Mouse (Mus musculus): Measurements from ENCODE around the gene Gdap1l1.
"Not testable (repeated sequence)": the region's sequence is repeated elsewhere in the genome, so short reads cannot be mapped to it uniquely, and the experiment has no call there.

Gdap1l1 gene

DNA sequence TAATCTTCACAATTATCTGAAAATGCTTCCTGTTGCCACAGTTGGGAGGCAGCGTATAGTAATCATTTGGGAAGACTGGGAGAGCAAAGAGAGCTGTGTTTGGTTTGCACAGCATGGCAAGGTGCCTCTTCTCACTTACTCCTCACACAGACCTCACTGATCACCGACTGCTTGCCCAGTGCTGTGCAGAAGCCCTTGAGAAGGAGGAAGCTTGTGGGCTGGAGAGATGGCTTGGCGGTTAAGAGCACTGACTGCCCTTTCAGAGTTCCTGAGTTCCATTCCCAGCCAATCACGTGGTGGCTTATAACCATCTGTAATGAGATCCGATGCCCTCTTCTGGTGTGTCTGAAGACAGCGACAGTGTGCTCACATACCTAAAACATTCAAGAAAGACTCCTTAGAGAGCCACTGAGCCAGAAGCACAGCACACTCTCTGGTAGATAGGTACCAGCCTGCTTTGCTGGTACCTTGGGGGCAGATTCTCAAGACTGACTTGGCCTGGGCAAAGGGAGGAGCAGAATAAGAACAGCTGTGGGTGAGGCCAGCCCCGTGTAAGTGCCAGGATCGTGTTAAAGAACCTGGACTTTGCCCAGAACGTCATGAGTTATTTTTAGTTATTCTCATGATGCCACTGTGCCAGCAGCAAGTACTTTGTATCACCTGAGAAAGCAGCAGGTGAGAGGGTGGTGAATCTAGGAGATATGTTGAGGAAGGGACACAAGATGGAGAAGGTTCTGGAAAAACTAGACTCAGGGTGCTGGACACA lies 15.2 kb upstream of the Gdap1l1 start:
- DNase-seq (ENCODE audit: low spot score in 2 of 2) = no peak

DNA sequence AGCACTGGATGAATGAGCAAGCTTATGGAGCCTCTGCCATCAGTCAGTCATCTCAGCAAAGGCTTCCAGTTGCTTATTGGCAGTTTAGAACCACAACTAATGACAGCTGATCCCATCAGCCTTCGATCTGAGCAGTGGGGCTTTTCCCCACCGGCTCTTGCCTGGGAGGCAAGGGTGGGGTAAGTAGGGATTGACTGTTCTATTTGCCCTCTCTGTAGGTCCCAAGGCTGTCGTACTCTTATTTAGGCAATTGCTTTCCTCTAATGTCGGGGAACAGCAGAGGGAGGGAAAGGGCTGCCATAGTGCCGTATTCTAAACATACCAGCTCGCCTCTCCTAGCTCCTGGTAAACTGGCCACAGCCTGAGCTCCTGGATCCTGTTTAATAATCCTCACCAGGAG lies 13.7 kb upstream of the Gdap1l1 start, which contains the start of gene Oser1:
Gene Oser1 (minus strand): TSS at position 101 of the 400 bp plus-strand sequence.
- no peak for DNase-seq (ENCODE audit: low spot score in 2 of 2)

DNA sequence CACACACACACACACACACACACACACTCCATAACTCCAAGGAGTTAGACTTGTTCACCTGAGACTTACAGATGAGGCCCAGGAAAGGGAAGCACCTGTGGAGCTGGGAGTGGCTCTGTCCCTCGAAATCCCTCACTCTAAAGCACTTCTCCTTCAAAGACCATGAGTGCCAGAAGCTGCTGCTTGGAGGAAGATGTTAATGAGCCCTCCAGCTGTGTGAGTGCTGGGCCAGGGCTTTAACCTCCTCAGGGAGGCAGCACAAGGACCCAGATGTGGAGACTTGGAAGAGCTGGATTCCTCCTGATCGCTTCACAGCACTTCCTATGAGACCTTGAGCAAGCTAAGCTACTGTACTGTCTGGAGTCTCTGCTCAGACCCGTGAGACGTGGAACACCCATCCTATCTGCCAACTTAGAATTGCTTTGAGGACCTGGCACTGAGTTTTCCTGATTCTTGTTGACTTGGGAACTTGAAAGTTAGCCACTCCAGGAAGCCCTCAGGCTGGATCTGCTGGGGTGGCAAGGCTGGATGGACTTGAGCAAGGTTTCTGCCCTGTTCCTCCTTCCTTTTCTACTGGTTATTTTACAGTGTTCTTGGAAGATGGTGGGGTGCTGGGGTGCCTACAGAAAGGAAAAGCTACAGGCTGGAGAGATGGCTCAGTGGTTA lies 9.8 kb upstream of the Gdap1l1 start:
- no peak for DNase-seq (ENCODE audit: low spot score in 2 of 2)

DNA sequence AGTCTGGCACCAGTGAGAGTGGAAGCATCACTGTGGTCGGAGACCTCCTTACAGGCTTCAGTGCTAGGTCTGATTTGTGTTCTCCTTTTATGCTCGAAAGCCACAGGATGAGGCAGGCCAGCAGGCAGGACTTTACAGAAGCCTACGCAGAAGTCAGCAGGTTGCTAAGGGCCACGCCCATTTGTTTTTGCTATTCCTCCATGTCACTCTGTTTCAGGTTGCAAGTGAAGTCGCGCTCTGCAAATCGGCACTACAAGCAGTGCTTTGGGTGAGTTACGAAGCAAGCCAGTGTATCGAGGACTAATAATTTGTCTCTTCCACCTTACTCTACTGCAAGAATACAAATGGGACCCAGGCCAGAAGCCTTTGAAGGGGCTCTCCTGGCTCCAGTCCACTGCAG lies 7.0 kb upstream of the Gdap1l1 start:
- DNase-seq (ENCODE audit: low spot score in 2 of 2) = no peak

DNA sequence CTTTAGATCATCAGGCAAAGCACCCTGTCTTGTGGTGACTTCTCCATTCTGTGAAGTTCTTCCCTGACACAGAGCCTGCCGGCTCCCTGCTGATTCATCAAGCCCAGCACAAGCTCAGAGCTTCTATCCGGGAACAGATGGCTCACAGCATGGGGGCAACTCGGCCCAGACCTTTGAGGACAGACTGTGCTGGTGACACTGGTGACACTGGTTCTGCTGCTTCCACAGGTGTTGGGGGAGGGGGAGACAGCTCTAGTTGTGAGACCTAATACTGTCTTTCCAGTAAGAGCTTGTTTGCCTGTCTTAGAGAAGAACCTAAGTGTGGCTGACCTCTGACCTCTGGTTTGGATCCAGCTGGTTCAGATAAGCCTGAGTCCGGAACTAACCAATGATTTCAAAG lies 4.3 kb upstream of the Gdap1l1 start:
- no peak for DNase-seq (ENCODE audit: low spot score in 2 of 2)

DNA sequence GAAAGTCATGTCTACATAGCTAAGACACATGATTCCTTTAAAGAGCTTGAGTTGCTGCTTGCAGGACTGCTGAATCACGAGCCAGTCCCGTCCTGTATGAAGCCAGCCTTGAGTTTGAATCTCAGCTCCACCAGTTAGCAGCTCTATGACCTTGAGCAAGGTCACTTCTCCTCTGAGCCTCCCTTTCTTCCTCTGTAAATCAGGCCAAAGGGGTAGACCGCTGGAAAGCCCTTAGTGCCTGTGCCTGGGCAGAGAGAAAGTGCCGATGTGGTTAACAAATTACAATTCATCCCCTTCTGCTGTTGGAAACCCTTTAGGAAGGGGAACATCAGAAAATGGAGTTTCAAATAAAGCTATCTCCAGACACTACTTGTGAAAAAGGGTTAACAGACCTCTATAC lies 476 bp upstream of the Gdap1l1 start:
- DNase-seq (ENCODE audit: low spot score in 2 of 2) = no peak

DNA sequence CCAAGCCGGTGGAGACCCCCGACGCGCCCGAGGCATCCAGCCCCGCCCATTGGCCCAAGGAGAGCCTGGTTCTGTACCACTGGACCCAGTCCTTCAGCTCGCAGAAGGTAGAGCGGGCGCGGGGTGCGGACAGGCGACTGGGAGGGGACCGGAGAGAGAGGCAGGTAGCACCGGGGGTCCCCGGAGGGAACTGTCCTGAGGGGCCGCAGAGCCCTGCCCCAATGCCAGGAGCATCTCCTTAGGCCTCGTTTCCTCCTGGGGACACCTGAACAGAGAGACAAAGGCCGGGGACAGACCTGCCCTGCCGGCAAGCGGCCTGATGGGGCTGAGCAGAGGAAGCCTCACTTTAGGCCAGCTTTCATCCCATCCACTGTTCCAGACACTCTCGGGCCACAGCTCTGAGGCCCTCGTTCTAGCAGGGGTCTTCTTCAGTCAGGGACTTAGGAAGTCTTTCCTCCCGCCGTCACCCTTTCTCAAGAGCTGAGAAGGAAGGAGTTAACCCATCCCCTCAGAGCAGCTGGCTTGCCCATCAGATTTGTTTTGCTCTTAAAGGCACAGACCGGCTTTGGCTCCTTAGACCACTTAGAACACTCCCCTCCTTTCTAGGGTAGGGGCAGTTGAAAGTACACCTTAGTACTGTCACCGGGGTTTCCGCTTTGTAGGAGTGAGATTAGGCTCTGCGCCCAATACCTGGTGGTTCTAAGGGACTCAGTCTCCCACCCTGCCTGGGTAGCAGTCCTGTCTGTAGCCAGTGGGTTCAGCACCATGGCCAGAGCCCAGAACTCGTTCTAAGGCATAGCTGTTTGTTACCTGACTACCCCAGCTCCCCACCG lies 559 bp downstream of the Gdap1l1 start:
- no peak for DNase-seq (ENCODE audit: low spot score in 2 of 2)

DNA sequence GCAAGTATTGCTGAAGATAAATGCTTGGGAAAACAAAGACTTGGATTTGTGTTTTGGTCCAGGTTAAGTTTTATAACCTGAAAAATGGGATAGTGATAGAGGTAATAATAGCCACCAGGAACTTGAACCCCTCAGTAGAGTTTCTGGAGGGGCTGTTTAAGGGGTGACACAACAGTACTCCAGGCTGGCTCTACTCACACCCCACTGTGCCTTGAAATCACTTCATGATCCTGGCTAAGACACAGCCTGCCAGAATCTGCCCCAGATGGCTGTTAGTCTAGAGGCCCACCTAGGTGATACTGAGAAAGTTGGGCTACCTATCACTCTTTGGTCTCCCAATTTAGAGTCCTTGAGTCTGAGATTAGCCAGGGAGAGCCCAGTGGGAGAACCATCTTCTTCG lies 1.2 kb downstream of the Gdap1l1 start:
- no peak for DNase-seq (ENCODE audit: low spot score in 2 of 2)

DNA sequence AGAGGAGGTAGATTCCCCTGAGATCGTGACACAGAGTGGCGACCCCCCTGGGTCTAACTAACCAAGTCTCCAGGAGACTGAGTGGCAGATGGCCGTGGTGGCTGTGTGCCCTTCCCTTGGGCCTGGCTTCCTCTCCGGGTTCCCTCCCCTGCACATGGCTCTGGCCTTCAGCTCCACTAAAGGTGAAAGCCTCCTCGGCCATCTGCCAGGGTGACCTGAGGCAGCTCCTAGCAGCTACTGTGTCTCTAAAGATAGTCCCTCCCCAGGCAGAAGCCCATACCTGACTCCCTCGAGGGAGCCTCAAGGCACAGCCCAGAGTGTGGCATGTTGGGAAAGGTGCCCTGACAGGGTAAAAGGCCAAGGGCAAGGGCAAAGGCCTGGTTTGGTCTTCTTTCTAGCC lies 5.3 kb downstream of the Gdap1l1 start:
- DNase-seq (ENCODE audit: low spot score in 2 of 2) = no peak

DNA sequence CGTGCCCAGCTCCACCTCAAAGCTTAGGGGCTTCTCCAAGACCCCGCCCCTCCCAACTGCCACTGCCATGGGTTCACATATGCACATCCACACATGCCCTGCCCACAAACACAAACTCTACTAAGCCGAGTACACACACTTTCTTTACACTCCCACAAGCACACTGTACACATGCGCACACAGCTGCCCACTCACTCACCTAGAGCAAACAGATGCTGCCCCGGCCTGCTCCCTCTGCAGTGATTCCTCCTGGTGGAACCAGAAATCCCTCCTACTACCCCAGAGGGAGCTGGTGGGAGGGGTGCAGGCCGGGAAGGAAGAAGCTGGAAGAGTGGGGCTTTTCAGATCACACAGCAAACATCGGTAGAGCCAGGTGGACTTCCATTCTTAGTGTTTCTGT lies 5.7 kb downstream of the Gdap1l1 start:
- no peak for DNase-seq (ENCODE audit: low spot score in 2 of 2)

DNA sequence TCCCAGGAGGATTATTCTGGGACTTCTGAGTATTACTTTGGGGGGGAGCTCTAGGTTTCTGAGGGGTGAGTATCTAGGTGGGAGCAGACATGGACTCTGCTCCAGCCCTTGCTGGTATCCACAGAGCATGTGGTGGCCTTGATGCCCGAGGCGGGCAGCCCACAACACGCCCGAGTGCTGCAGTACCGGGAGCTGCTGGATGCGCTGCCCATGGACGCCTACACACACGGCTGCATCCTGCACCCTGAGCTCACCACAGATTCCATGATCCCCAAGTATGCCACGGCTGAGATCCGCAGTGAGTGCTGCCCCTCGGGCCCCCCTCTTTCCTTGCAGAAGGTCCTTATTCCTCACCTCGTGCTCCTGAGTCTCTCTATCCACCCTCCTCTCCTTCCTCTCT lies 9.1 kb downstream of the Gdap1l1 start:
- DNase-seq (ENCODE audit: low spot score in 2 of 2) = no peak

DNA sequence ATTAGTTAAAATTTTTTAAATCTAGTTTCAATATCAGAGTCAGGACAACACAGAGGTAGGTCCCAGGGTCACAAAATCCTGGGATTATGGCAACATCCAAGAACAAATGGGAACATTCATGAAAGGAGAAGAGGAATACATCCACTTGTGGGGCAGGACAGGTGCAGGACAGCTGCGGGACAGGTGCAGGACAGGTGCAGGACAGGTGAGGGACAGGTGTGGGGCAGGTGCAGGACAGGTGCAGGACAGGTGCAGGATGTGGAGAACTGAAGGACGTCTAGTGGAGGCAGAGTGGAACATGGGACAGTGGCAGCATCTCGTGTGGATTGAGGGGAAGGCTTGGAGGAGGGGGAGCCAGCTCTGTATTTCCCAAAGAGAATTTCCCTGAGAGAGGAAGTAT lies 11.0 kb downstream of the Gdap1l1 start:
- no peak for DNase-seq (ENCODE audit: low spot score in 2 of 2)

DNA sequence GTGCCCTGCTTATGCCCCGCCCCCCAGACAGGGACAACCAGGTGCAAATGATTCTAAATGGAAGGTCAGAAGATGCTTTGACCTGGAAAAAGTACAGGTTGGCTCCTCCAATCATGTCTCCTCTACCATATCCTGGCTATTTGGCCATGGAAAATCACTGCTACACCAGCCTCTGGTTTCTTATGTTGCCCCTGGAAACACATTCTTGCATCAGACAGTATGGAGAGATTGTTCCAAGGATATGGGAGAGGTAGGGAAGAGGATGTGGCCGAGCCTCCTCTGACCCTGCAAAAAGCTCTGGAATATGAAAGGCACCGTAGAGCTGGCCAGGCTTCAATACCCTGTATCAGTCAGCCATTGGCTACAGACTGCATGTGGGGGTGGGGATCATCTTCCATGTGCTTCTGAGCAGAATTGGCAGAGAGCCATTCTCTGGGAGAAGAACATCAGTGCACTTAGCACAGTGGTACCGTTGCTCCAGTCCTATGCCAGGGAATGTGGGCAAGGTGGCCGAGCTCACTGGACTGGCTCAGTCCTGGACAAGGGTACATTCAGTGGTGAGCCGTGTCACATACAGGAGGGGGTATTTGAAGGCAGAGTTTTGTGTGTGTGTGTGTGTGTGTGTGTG lies 12.5 kb downstream of the Gdap1l1 start:
- DNase-seq (ENCODE audit: low spot score in 2 of 2) = no peak

DNA sequence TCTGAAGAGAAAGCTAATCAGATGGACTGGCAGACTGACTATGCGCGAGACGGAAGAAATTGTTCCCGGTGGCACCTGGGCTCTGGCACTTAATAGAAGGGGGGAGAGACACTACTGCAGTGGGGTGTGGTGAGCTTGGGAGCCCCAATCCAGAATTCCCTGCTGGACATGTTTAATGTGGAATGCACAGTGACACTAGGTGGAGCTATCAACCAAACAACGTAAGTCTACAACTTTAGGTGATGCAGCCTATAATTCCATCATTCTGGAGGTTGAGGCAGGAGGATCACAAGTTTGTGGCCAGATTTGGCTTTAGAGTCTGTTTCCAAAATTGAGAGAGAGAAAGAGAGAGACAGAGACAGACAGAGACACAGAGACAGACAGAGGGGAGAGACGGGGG lies 14.5 kb downstream of the Gdap1l1 start:
- no peak for DNase-seq (ENCODE audit: low spot score in 2 of 2)

DNA sequence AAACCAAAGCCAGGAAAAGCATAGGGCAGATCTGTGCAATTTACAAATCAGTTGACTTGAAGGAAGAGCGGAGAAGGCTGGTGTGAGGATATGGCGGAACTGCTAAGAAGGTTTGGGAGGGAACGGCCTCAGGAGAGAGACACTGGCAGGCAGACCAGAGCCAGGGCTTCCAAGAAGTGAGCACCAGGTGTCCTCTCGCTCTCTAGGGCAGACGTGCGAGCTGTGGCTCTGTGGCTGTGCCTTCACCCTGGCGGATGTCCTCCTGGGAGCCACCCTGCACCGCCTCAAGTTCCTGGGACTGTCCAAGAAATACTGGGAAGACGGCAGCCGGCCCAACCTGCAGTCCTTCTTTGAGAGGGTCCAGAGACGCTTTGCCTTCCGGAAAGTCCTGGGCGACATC lies 15.1 kb downstream of the Gdap1l1 start:
- DNase-seq (ENCODE audit: low spot score in 2 of 2) = no peak

DNA sequence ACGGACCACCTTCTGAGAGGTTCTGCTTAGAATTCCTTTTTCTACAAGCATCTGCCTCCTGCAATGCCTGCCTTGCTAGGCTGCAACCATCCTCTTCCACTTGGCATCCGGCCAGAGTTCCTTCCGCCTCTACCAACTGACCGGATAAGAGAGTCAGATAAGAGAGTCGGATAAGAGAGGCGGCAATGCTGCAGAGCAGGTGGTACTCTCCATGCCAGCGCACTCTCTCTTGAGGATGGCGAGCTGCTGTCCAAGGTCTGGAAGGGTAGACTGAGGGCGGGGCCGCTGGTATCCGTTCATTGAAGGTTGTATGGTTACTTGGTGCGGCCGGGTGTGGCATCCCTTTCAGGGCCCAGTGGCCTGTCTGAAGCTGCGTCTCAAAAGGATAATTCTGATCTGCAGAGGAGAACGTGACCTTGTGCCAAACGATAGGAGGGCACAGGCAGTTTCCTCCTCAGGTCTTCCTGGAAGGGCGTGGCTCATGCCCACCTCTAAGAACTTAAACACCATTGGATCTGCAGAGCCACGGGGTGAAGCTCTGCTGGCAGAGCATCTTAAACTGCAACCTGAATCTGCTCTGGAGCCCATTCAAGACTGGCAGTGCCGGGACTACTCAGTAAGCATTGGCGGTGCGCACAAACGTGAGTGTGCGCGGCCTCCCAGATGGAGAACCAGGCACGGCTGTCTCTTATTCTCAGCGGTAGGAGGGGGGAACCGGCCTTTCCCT lies 20.4 kb downstream of the Gdap1l1 start:
- DNase-seq (ENCODE audit: low spot score in 2 of 2) = peak in 1 of 2 experiments; percentile 7

DNA sequence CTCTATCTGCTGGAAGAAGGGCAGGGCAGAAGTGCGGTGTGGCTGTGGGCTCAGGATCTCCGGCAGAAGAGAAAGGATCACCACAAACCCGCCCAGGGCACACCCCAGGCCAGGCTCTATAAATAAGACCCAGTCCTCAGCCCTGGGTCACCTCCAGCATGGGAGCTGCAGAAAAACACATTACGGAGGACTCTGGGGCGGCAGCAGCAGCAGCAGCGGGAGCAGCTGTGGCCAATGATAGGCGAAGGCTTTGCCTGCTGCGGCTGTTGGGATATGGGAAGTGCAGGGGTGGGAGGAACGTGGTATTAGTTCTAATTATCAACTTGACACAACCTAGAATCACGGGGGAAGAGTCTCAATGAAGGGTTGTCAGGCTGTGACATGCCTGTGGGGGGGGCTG lies 21.1 kb downstream of the Gdap1l1 start:
- no peak for DNase-seq (ENCODE audit: low spot score in 2 of 2)

DNA sequence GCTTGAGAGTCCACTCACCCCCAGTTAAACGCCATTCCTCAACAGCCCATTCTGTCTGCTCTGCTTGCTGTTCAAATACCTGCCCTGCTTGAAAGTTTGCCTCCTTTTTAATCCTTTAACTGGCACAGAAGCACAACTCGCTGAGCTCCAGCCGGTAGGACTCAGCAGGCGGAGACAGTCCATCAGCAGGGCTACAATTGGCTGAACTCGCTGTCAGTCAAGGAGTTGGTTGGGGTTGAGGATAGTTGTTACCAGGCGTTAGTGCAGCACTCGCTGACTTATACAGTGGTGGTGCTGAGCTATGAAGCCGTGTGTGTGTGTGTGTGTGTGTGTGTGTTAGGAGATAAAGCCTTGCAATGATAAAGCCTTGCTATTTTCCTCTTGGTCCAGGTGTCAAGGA lies 22.3 kb downstream of the Gdap1l1 start:
- no peak for DNase-seq (ENCODE audit: low spot score in 2 of 2)

DNA sequence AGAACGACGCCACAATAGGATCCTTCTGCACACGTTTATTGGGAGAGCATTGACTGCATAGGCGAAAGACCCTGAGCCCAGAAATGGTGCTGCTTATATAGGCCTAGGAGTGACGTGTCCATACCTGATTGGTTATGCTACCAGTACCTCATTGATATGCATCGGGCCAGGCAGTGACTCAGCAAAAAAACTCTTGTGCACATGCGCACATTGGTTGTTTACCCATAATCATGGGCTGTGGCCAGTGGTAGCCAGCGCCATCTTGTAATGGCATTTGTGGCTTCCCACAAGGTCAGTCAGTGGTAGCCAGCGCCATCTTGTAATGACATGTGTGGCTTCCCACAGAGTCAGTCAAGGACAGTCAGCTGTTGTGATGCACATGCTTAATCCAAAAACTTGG lies 23.0 kb downstream of the Gdap1l1 start:
- not testable (repeated sequence) for DNase-seq (ENCODE audit: low spot score in 2 of 2)

DNA sequence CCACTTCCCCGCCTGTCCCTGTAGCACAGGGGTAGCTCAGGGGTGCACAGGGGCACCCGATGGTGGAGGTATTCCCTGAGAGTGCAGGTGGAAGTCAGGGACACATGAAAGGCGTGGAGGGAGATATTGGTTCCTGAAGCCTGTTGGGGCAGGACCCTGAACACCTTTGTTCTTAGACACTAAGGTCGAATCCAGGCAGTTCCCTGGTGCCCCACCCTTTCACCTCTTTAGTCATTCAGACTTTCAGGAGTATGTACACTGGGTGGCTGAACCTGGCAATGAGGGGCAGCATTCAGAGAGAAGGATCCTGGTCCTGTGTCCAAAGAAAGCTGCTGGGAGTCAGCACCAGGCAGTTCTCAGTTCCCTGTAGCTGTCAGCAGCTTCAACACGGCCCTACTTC lies 24.1 kb downstream of the Gdap1l1 start:
- DNase-seq (ENCODE audit: low spot score in 2 of 2) = no peak

DNA sequence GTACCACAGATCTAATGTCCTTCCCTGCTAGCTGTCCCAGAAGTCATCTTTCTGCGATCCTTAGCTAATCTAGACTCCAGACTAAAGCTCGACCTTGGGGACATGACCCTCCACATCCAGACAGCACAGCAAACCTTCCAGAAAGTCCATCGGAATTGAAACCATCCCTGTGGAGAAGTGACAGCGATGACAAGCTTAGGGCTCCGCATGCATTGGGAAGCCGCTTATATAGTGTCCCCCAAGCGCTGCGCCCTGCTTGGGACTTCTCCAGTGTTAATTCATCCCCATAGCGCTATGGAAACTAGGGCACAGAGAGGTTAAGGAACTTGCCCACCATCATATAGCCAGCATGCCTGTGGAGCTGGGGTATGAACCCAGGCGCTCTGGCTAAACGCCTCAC lies 24.5 kb downstream of the Gdap1l1 start:
- DNase-seq (ENCODE audit: low spot score in 2 of 2) = no peak

All from frontal cortex, postnatal 10 days (tissue).